ENCODE assay signal across 8 mouse cellular contexts in the genomic region with DNA sequence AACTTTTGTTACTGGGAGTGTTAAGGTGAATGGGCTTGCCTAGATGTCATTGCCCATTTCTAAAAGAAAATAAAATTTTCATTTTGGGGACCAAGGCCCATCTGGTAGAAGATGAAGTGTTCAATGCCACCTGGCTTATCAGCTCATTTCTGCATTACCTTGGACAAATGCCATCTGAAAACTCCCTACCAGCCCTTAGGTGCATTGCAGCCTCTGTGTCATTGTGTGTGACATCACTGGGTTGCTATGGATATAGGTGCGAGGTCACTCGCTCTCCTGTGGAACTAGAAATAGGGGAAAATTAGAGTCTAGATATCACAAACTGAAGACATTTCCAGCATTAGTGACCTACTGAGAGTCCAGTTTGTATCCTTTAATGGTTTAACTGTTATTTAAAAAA. TPM values are rescaled to one million over a fixed set of nuclear protein-coding genes. Genes with fewer than 3 reads are reported as not detected.
A peak's percentile ranks its signal among the peaks of the same experiment; 100 is the strongest.
DNase-seq lines count a peak whose midpoint lies in the region; ATAC-seq and TF ChIP-seq lines count a peak whose summit lies in the region.

No protein-coding gene starts in this region.

- peaks cover 48% of the 10 kb centered on the region for H3K36me3 ChIP-seq in heart, embryonic 10.5 days
- H3K36me3 ChIP-seq in ES-E14 (ENCODE audit: control insufficient read depth, insufficient read depth, low read length, poor library complexity, severe bottlenecking) = peaks cover 41% of the 10 kb centered on the region
- peaks cover 51% of the 10 kb centered on the region for H3K36me3 ChIP-seq in hindbrain, embryonic 10.5 days
- peaks cover 47% of the 10 kb centered on the region for H3K36me3 ChIP-seq in midbrain, embryonic 13.5 days

- H3K27ac ChIP-seq in heart, embryonic 10.5 days = no peak overlapping the region
- H3K27ac ChIP-seq in ES-E14 (ENCODE audit: insufficient read depth, low read depth, low read length, poor library complexity, severe bottlenecking) = no peak overlapping the region
- no peak overlapping the region for H3K27ac ChIP-seq in hindbrain, embryonic 10.5 days
- H3K27ac ChIP-seq in midbrain, embryonic 13.5 days = no peak overlapping the region

- peak overlapping the region; percentile 86; the same call in 1 of the 2 replicates for H3K4me3 ChIP-seq in heart, embryonic 10.5 days
- H3K4me3 ChIP-seq in ES-E14 (ENCODE audit: insufficient read depth in 1 of 2, low read depth in 1 of 2, low read length in 2 of 2, poor library complexity in 1 of 2, severe bottlenecking in 1 of 2) = peak overlapping the region; percentile 45 to 87
- H3K4me3 ChIP-seq in hindbrain, embryonic 10.5 days = peak overlapping the region; percentile 94
- H3K4me3 ChIP-seq in midbrain, embryonic 13.5 days (replicated peaks) = peak overlapping the region; percentile 92

- no peak for ATAC-seq in midbrain, embryonic 13.5 days

- no peaks in the 10 kb centered on the region for H3K9me3 ChIP-seq in heart, embryonic 10.5 days
- no peaks in the 10 kb centered on the region for H3K9me3 ChIP-seq in ES-E14 (ENCODE audit: control insufficient read depth, insufficient read depth, low read depth, low read length)
- no peaks in the 10 kb centered on the region for H3K9me3 ChIP-seq in hindbrain, embryonic 10.5 days
- H3K9me3 ChIP-seq in midbrain, embryonic 13.5 days = no peaks in the 10 kb centered on the region

- H3K27me3 ChIP-seq in heart, embryonic 10.5 days (ENCODE audit: insufficient read depth, poor library complexity, severe bottlenecking) = no peaks in the 10 kb centered on the region
- no peaks in the 10 kb centered on the region for H3K27me3 ChIP-seq in hindbrain, embryonic 10.5 days (ENCODE audit: insufficient read depth, poor library complexity, severe bottlenecking)
- no peaks in the 10 kb centered on the region for H3K27me3 ChIP-seq in midbrain, embryonic 13.5 days

- peak overlapping the region; percentile 67 for H3K4me2 ChIP-seq in midbrain, embryonic 13.5 days (replicated peaks)

- in situ Hi-C loops in ES-E14 (cut with MboI; ENCODE audit: low sequenced_read_pairs in 2 of 2, unreplicated experiment in 2 of 2) = no loop called here

- no peak for DNase-seq in heart, embryonic 10.5 days (ENCODE audit: low spot score)
- DNase-seq in heart, postnatal 4 days = no peak
- no peak for DNase-seq in ES-E14 (ENCODE audit: low read depth, low spot score)
- DNase-seq in hindbrain, embryonic 10.5 days (ENCODE audit: low spot score) = no peak
- no peak for DNase-seq in right cerebral cortex, postnatal 36 days (ENCODE audit: low spot score in 2 of 2)
- no peak for DNase-seq in kidney, postnatal 10 days
- DNase-seq in adrenal gland, postnatal 14 days = no peak

- H3K4me1 ChIP-seq in heart, embryonic 10.5 days = peaks cover 21% of the 10 kb centered on the region
- peaks cover 6 to 12% of the 10 kb centered on the region in 2 experiments; a peak in 3 of 4 replicates for H3K4me1 ChIP-seq in ES-E14 (ENCODE audit: control insufficient read depth in 2 of 2, insufficient read depth in 2 of 2, low read length in 2 of 2, poor library complexity in 1 of 2)
- H3K4me1 ChIP-seq in hindbrain, embryonic 10.5 days (replicated peaks) = peaks cover 23% of the 10 kb centered on the region
- peaks cover 58% of the 10 kb centered on the region for H3K4me1 ChIP-seq in midbrain, embryonic 13.5 days (replicated peaks)

- 82% methylated on average over 2 of the region's 2 CpGs for WGBS in heart, embryonic 10.5 days
- 85% methylated on average over 2 of the region's 2 CpGs for WGBS in hindbrain, embryonic 10.5 days
- WGBS in midbrain, embryonic 13.5 days = 70% methylated on average over 2 of the region's 2 CpGs

- H3K9ac ChIP-seq in ES-E14 (ENCODE audit: insufficient read depth, low read depth, low read length, poor library complexity, severe bottlenecking) = peak overlapping the region; percentile 7; the same call in 1 of the 2 replicates
- peak overlapping the region; percentile 49 for H3K9ac ChIP-seq in midbrain, embryonic 13.5 days (replicated peaks)

TF ChIP-seq in ES-E14, 5 proteins besides CTCF, POLR2A, EP300 and RAD21:
- TF ChIP-seq ZNF384 (IDR thresholded peaks at IDR 0.05; ENCODE audit: low read depth, low read length) (no peak), HCFC1 (IDR thresholded peaks at IDR 0.05; ENCODE audit: borderline replicate concordance, insufficient read depth, low read length) (no peak), MAFK (IDR thresholded peaks at IDR 0.05; ENCODE audit: insufficient read depth, low read depth, low read length) (no peak), ZC3H11A (IDR thresholded peaks at IDR 0.05; ENCODE audit: borderline replicate concordance, low read depth, low read length) (no peak), CHD2 (IDR thresholded peaks at IDR 0.05; ENCODE audit: low read depth, low read length) (no peak)
TF ChIP-seq in ES-E14: peak in this region for 0.

RNA-seq across cellular contexts. Expression of a gene that starts 2.1 kb away (rescaled TPM):
- 202 and 227 TPM in 2 replicates for polyA plus RNA-seq in heart, embryonic 10.5 days (2016; fragmentation: Nextera tagmentation; extraction: Ambion mirVana)
- 100 to 1,000 TPM; 285 to 292 TPM for total RNA-seq in heart, postnatal 4 days (2021)
- 109 and 176 TPM in 2 replicates for total RNA-seq in ES-E14 (2012; rRNA removed)
- 274 and 348 TPM in 2 replicates for polyA plus RNA-seq in hindbrain, embryonic 10.5 days (2016; fragmentation: Nextera tagmentation; extraction: Ambion mirVana)
- 627 and 632 TPM in 2 replicates for polyA plus RNA-seq in midbrain, embryonic 13.5 days (2015; fragmentation: Nextera tagmentation; extraction: Ambion mirVana)
- total RNA-seq in adrenal gland, postnatal 14 days (2021) = 462 and 482 TPM in 2 replicates

RNA-seq across cellular contexts. Expression of a gene that starts 42.0 kb away (rescaled TPM):
- 2.3 and 5.2 TPM in 2 replicates for polyA plus RNA-seq in heart, embryonic 10.5 days (2016; fragmentation: Nextera tagmentation; extraction: Ambion mirVana)
- under 1 TPM; 0.36 to 0.69 TPM for total RNA-seq in heart, postnatal 4 days (2021)
- total RNA-seq in ES-E14 (2012; rRNA removed) = 10.9 and 11.0 TPM in 2 replicates
- 1.3 and 1.6 TPM in 2 replicates for polyA plus RNA-seq in hindbrain, embryonic 10.5 days (2016; fragmentation: Nextera tagmentation; extraction: Ambion mirVana)
- 1.0 and 1.4 TPM in 2 replicates for polyA plus RNA-seq in midbrain, embryonic 13.5 days (2015; fragmentation: Nextera tagmentation; extraction: Ambion mirVana)
- total RNA-seq in adrenal gland, postnatal 14 days (2021) = 2.1 and 3.1 TPM in 2 replicates

RNA-seq across cellular contexts. Expression of a gene that starts 44.6 kb away (rescaled TPM):
- 655 and 948 TPM in 2 replicates for polyA plus RNA-seq in heart, embryonic 10.5 days (2016; fragmentation: Nextera tagmentation; extraction: Ambion mirVana)
- 100 to 1,000 TPM; 397 to 401 TPM for total RNA-seq in heart, postnatal 4 days (2021)
- 630 and 878 TPM in 2 replicates for total RNA-seq in ES-E14 (2012; rRNA removed)
- polyA plus RNA-seq in hindbrain, embryonic 10.5 days (2016; fragmentation: Nextera tagmentation; extraction: Ambion mirVana) = 10.6 and 24.0 TPM in 2 replicates
- 6.8 and 7.1 TPM in 2 replicates for polyA plus RNA-seq in midbrain, embryonic 13.5 days (2015; fragmentation: Nextera tagmentation; extraction: Ambion mirVana)
- 64.7 and 97.7 TPM in 2 replicates for total RNA-seq in adrenal gland, postnatal 14 days (2021)

RNA-seq across cellular contexts. Expression of a gene that starts 47.5 kb away (rescaled TPM):
- polyA plus RNA-seq in heart, embryonic 10.5 days (2016; fragmentation: Nextera tagmentation; extraction: Ambion mirVana) = not detected in 2 replicates
- not detected for total RNA-seq in heart, postnatal 4 days (2021)
- 12.7 and 16.1 TPM in 2 replicates for total RNA-seq in ES-E14 (2012; rRNA removed)
- not detected in 2 replicates for polyA plus RNA-seq in hindbrain, embryonic 10.5 days (2016; fragmentation: Nextera tagmentation; extraction: Ambion mirVana)
- polyA plus RNA-seq in midbrain, embryonic 13.5 days (2015; fragmentation: Nextera tagmentation; extraction: Ambion mirVana) = 0.24 TPM in 1 of 2 replicates, not detected in the other
- not detected in 2 replicates for total RNA-seq in adrenal gland, postnatal 14 days (2021)
